Mouse (Mus musculus): Measurements from ENCODE around the gene Map2k2. TPM values are rescaled to one million over a fixed set of nuclear protein-coding genes. Genes with fewer than 3 reads are reported as not detected.
"Not testable (repeated sequence)": the region's sequence is repeated elsewhere in the genome, so short reads cannot be mapped to it uniquely, and the experiment has no call there.

The Map2k2 gene
- polyA plus RNA-seq, 1 experiment from 2014 or later: 185 TPM

DNA sequence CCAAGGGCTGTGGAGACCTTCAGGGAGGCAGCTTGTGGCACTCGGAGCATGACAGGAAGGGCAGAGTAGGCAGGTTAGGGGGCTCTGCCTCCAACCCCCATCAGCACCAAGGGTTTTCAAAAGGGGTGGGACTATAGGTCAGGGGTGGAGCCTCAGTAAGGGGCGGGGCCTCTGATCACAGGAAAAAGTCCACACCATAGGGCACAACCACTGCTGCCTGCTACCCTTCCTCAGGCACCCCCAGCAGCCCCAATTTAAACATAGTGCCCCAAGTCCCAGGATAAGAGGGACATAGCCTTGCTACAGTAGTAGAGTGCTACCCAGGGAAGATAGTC, 56.6 kb downstream of the Map2k2 start:
- H3K9me3 ChIP-seq (ENCODE audit: control insufficient read depth, low read length): no peaks in the 10 kb centered on the region
- no peak overlapping the region for H3K4me2 ChIP-seq (ENCODE audit: low read length)
- H3K4me1 ChIP-seq (replicated peaks; ENCODE audit: control insufficient read depth, insufficient read depth, low read length): peaks cover 10% of the 10 kb centered on the region
- H3K27ac ChIP-seq (ENCODE audit: low read depth): no peak overlapping the region
- no peak overlapping the region for H3K4me3 ChIP-seq (ENCODE audit: low read depth, low read length)
- H3K9ac ChIP-seq (ENCODE audit: low read length): no peak overlapping the region
- ATAC-seq (replicated peaks; ENCODE audit: low FRiP score, low TSS enrichment, low read depth) (no peak), DNase-seq (ENCODE audit: low spot score) (no peak)
- WGBS: 65% methylated on average over 2 of the region's 2 CpGs
- H3K36me3 ChIP-seq (ENCODE audit: control insufficient read depth, insufficient read depth, low read length): peaks cover 55% of the 10 kb centered on the region
- no peaks in the 10 kb centered on the region for H3K27me3 ChIP-seq (replicated peaks; ENCODE audit: control insufficient read depth, insufficient read depth, low read length)

DNA sequence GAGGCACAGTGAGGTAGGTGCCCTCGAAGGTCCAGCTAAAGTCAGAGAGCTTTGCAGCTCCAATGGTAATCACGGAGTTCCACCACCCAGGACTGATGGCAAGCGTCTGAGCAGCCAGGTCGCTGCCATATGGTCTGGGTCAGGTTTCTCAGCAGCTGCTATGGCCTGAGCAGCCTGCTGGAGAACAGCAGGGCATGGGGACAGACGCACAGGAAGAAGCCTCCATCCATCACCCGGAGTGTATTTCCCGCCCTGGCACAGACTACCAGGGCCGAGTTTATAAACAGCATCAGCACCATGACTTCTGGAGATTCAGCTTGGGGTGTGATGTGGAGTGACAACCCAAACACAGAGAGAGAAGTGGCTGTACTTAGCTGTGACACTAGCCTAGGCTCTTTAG, 59.4 kb downstream of the Map2k2 start:
- DNase-seq (ENCODE audit: low spot score): no peak
- H3K4me2 ChIP-seq (ENCODE audit: low read length): no peak overlapping the region
- peaks cover 39% of the 10 kb centered on the region for H3K36me3 ChIP-seq (ENCODE audit: control insufficient read depth, insufficient read depth, low read length)
- H3K9me3 ChIP-seq (ENCODE audit: control insufficient read depth, low read length): no peaks in the 10 kb centered on the region
- no peak overlapping the region for H3K27ac ChIP-seq (ENCODE audit: low read depth)
- WGBS: 67% methylated on average over 8 of the region's 8 CpGs
- no peak for ATAC-seq (replicated peaks; ENCODE audit: low FRiP score, low TSS enrichment, low read depth)
- H3K4me1 ChIP-seq (replicated peaks; ENCODE audit: control insufficient read depth, insufficient read depth, low read length): peaks cover 15% of the 10 kb centered on the region
- H3K9ac ChIP-seq (ENCODE audit: low read length): no peak overlapping the region
- no peaks in the 10 kb centered on the region for H3K27me3 ChIP-seq (replicated peaks; ENCODE audit: control insufficient read depth, insufficient read depth, low read length)
- H3K4me3 ChIP-seq (ENCODE audit: low read depth, low read length): no peak overlapping the region

DNA sequence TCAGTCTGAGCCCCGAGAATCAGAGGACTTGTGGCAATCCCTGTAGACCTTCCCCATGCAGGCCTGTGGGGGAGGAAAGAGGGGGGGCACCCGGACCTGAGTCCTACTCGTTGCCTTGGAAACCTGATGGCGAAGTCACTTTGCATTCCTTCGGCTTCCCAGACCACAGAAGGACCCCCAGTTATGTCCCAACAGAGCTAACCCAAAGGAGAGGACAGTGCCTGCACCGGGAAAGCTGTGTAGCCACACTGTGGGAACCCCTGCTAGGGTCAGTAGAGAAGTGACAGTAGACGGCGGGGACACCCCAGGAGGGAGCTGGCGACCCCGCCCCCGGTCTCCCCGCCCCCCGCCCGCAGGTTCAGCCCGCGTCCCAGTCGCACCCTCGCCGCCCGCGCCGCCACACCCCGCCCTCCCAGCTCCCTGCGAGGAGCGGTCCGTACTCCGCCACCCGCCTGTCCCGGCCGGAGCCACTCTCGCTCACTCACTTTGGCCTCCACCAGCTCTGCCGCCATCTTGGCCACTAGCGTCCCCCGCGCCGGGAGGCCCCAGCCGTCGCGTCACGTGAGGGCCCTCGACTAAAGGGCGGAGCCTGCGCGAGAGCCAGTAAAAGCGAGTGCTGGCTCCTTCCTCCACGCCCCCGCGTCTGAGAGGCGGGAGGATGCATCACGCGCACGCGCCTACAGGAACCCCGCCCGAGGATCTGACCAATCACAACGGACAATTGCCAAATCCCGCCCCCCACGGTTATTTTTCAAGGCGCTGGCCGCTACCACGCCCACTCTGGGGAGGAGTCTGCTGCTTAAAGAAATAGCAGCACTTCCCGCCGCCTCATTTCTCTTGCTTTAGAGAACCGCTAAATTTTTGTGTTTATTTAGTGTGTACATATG, 61.7 kb downstream of the Map2k2 start, which contains the start of gene Pias4:
Gene Pias4 (minus strand): TSS at position 724 of the 887 bp plus-strand sequence.
- peak within 1 kb of the TSS; percentile 97 for H3K4me2 ChIP-seq (ENCODE audit: low read length)
- peak within 1 kb of the TSS; percentile 52 for H3K27ac ChIP-seq (ENCODE audit: low read depth)
- H3K4me1 ChIP-seq (replicated peaks; ENCODE audit: control insufficient read depth, insufficient read depth, low read length): peaks cover 15% of the 10 kb centered on the region
- ATAC-seq (replicated peaks; ENCODE audit: low FRiP score, low TSS enrichment, low read depth) (peak; percentile 84), DNase-seq (ENCODE audit: low spot score) (peak; percentile 100)
- peak within 1 kb of the TSS; percentile 80 for H3K4me3 ChIP-seq (ENCODE audit: low read depth, low read length)
- under 1% methylated on average over 62 of the region's 64 CpGs for WGBS
- H3K9me3 ChIP-seq (ENCODE audit: control insufficient read depth, low read length): no peaks in the 10 kb centered on the region
- peaks cover 15% of the 10 kb centered on the region for H3K36me3 ChIP-seq (ENCODE audit: control insufficient read depth, insufficient read depth, low read length)
- peak within 1 kb of the TSS; percentile 76 for H3K9ac ChIP-seq (ENCODE audit: low read length)
- H3K27me3 ChIP-seq (replicated peaks; ENCODE audit: control insufficient read depth, insufficient read depth, low read length): no peaks in the 10 kb centered on the region

DNA sequence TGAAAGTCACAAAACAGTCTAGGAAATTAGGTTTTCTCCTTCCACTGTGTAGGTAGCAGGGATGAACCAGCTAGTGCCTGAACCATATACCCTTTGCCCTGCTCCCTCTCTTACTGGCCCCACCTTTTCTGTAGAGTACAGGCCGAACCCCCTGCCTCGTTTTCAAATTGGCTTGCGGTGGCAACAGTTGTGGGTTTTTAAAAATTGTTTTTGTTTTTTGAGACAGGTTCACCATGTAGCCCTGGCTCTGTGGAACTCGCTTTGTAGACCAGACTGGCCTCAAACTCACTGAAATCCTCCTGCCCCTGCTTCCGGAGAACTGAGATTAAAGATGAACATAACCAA, 62.3 kb downstream of the Map2k2 start:
- peaks cover 9% of the 10 kb centered on the region for H3K36me3 ChIP-seq (ENCODE audit: control insufficient read depth, insufficient read depth, low read length)
- H3K27me3 ChIP-seq (replicated peaks; ENCODE audit: control insufficient read depth, insufficient read depth, low read length): no peaks in the 10 kb centered on the region
- peak overlapping the region; percentile 52 for H3K27ac ChIP-seq (ENCODE audit: low read depth)
- no peaks in the 10 kb centered on the region for H3K9me3 ChIP-seq (ENCODE audit: control insufficient read depth, low read length)
- H3K4me2 ChIP-seq (ENCODE audit: low read length): peak overlapping the region; percentile 73
- peaks cover 18% of the 10 kb centered on the region for H3K4me1 ChIP-seq (replicated peaks; ENCODE audit: control insufficient read depth, insufficient read depth, low read length)
- no peak overlapping the region for H3K9ac ChIP-seq (ENCODE audit: low read length)
- H3K4me3 ChIP-seq (ENCODE audit: low read depth, low read length): peak overlapping the region; percentile 80
- DNase-seq (ENCODE audit: low spot score) (no peak), ATAC-seq (replicated peaks; ENCODE audit: low FRiP score, low TSS enrichment, low read depth) (peak; percentile 61)
- 8% methylated on average over 5 of the region's 5 CpGs for WGBS

DNA sequence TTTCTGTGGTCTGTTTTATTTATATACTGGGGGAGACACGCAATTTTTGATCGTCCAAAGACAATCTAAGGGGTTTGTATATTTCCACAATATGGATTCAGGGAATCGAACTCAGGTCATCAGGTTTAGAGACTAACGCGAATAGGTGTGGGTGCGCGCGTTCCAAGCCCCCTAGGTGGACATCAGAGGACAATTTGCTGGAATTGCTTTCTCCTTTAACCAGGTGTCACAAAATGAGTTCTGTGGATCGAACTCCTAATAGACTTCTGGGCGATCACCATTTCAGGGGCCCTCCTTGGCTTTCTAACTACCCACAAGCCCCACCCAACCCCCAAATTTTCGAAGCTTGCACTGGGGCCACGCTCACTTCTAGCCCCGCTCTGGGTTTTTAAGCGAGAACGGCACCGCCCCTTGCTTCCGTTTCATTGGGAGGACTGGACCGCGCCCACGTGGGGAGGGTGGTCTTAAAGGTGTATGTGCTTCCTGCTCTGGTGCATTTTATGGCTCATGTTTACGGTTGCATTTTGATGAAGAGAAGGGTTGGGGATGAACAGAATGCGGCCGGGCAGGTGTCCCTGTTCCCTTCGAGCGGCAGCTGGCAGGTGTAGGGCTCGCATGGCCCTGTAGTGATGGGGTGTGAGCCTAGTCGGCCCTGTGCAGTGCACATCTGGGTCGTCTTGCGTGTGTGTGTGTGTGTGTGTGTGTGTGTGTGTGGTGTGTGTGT, 63.0 kb downstream of the Map2k2 start:
- Histone ChIP-seq H3K4me1 (replicated peaks; ENCODE audit: control insufficient read depth, insufficient read depth, low read length) (peaks cover 24% of the 10 kb centered on the region), H3K27me3 (replicated peaks; ENCODE audit: control insufficient read depth, insufficient read depth, low read length) (no peaks in the 10 kb centered on the region), H3K4me3 (ENCODE audit: low read depth, low read length) (peak overlapping the region; percentile 80), H3K36me3 (ENCODE audit: control insufficient read depth, insufficient read depth, low read length) (peaks cover 3% of the 10 kb centered on the region), H3K27ac (ENCODE audit: low read depth) (peak overlapping the region; percentile 52), H3K9me3 (ENCODE audit: control insufficient read depth, low read length) (no peaks in the 10 kb centered on the region), H3K9ac (ENCODE audit: low read length) (peak overlapping the region; percentile 42), H3K4me2 (ENCODE audit: low read length) (peak overlapping the region; percentile 73)
- WGBS: 2% methylated on average over 29 of the region's 29 CpGs
- ATAC-seq (replicated peaks; ENCODE audit: low FRiP score, low TSS enrichment, low read depth) (peak; percentile 59), DNase-seq (ENCODE audit: low spot score) (peak; percentile 85)

DNA sequence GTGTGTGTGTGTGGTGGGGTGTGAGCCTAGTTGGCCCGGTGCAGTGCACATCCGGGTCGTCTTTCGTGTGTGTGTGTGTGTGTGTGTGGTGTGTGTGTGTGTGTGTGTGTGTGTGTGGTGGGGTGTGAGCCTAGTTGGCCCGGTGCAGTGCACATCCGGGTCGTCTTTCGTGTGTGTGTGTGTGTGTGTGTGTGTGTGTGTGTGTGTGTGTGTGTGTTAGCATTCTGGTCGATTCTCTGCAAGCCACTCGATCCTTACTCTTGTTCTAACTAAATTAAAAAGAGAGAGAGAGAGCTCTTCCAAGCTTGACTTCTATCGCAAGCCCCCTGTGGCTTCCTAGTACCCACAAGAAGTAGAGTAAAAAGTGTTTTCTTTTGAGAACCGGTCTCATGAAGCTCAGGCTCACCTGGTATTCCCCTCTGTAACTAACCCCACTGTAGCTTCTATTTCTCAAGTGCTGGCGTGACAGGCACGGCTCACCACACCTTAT, 63.7 kb downstream of the Map2k2 start:
- peak; percentile 24; the same call in 1 of the 2 replicates for ATAC-seq (replicated peaks; ENCODE audit: low FRiP score, low TSS enrichment, low read depth)
- H3K4me3 ChIP-seq (ENCODE audit: low read depth, low read length); H3K27me3 ChIP-seq (replicated peaks; ENCODE audit: control insufficient read depth, insufficient read depth, low read length); DNase-seq (ENCODE audit: low spot score); H3K36me3 ChIP-seq (ENCODE audit: control insufficient read depth, insufficient read depth, low read length); H3K9ac ChIP-seq (ENCODE audit: low read length); H3K9me3 ChIP-seq (ENCODE audit: control insufficient read depth, low read length); H3K27ac ChIP-seq (ENCODE audit: low read depth): not testable (repeated sequence)
- peaks cover 28% of the 10 kb centered on the region for H3K4me1 ChIP-seq (replicated peaks; ENCODE audit: control insufficient read depth, insufficient read depth, low read length)
- H3K4me2 ChIP-seq (ENCODE audit: low read length): peak overlapping the region; percentile 5; the same call in 1 of the 2 replicates
- WGBS: 22% methylated on average over 13 of the region's 14 CpGs

DNA sequence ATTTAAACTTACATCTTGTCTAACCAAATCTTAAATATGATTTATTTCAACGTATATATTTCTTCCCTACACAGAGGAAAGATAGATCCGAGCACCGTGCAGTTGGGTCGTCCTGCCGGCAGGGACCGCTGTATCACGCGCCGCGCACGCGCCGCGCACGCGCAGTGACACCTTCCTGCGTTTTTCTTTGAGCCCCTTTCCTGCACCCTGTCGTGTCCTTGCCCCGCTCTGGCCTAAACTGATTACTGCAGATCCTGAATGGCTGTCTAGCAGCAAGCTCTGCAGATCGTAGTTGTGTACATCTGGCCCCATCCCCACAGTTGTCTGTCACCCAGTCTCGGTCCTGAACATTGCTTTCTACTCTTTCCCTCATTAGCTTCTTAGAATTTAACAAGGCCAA, 67.4 kb downstream of the Map2k2 start:
- H3K27ac ChIP-seq (ENCODE audit: low read depth): peak overlapping the region; percentile 69
- DNase-seq (ENCODE audit: low spot score) (peak; percentile 89), ATAC-seq (replicated peaks; ENCODE audit: low FRiP score, low TSS enrichment, low read depth) (0 out of 2 replicates have a peak, but pooled peaks have one; percentile 4)
- no peaks in the 10 kb centered on the region for H3K27me3 ChIP-seq (replicated peaks; ENCODE audit: control insufficient read depth, insufficient read depth, low read length)
- no peaks in the 10 kb centered on the region for H3K9me3 ChIP-seq (ENCODE audit: control insufficient read depth, low read length)
- H3K36me3 ChIP-seq (ENCODE audit: control insufficient read depth, insufficient read depth, low read length): peaks cover 8% of the 10 kb centered on the region
- peaks cover 33% of the 10 kb centered on the region for H3K4me1 ChIP-seq (replicated peaks; ENCODE audit: control insufficient read depth, insufficient read depth, low read length)
- no peak overlapping the region for H3K9ac ChIP-seq (ENCODE audit: low read length)
- H3K4me3 ChIP-seq (ENCODE audit: low read depth, low read length): no peak overlapping the region
- WGBS: 5% methylated on average over 21 of the region's 21 CpGs
- H3K4me2 ChIP-seq (ENCODE audit: low read length): peak overlapping the region; percentile 37

DNA sequence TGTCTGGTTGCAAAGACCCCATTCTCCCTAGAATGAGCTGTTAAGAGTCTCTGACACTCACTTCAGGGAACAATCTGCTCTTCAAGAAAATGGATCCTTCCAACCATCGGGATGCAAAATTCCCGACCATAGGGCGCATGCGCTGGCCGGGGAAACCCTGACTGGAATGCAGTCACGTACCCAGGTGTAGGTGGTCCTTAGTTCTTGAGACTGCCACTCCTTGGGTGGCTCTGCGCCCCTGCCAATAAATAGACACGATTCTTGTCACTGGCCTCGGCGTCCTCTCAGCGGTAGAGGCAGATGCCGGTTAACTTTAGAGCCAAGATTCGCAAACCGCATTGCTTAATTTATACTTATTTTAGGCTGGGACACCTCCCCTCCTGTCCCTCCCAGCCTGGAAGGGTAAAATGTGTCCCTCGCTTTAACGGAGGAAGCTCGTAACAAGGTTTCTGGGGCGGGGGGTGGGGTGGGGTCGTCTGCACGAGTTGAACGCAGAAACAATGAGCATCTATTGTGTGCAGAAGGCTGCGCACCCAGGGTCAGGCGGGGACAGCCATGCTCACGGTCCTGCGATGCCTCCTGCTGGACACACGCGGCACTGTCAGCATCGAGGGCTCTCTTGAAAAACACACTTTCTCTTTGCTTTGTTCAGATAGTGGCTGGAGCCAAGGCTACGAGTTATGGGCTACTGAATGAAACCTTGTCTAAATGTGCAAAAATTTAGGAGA, 69.1 kb downstream of the Map2k2 start:
- H3K27ac ChIP-seq (ENCODE audit: low read depth): peak overlapping the region; percentile 91
- H3K9ac ChIP-seq (ENCODE audit: low read length): peak overlapping the region; percentile 20
- peaks cover 34% of the 10 kb centered on the region for H3K4me1 ChIP-seq (replicated peaks; ENCODE audit: control insufficient read depth, insufficient read depth, low read length)

More for the DNA sequence above, 69.1 kb downstream of the Map2k2 start:
- peaks cover 25% of the 10 kb centered on the region for H3K36me3 ChIP-seq (ENCODE audit: control insufficient read depth, insufficient read depth, low read length)
- no peaks in the 10 kb centered on the region for H3K9me3 ChIP-seq (ENCODE audit: control insufficient read depth, low read length)
- 3% methylated on average over 29 of the region's 29 CpGs for WGBS
- H3K4me3 ChIP-seq (ENCODE audit: low read depth, low read length): peak overlapping the region; percentile 27
- ATAC-seq (replicated peaks; ENCODE audit: low FRiP score, low TSS enrichment, low read depth) (peak; percentile 50), DNase-seq (ENCODE audit: low spot score) (peak; percentile 95)
- peak overlapping the region; percentile 50 for H3K4me2 ChIP-seq (ENCODE audit: low read length)
- no peaks in the 10 kb centered on the region for H3K27me3 ChIP-seq (replicated peaks; ENCODE audit: control insufficient read depth, insufficient read depth, low read length)

Data from intestine, embryonic 14.5 days (tissue).